Mouse (Mus musculus) gastrocnemius, postnatal 10 days (tissue): ENCODE results near the gene Slc5a10. TPM values are rescaled to one million over a fixed set of nuclear protein-coding genes. Genes with fewer than 3 reads are reported as not detected.

Source experiments
- DNase-seq: peaks from one replicate; pipeline ENCODE4 v3.0.0; 2021; ENCODE audit warnings: mixed read lengths
- long read RNA-seq, 2 experiments: library from polyadenylated mRNA; stranded (forward); transcript quantifications; one replicate each; pipeline ENCODE4 v2.0.0; 2021
- total RNA-seq, 2 experiments: library from RNA; stranded (reverse); gene quantifications; 2 replicates each; pipeline ENCODE4 v1.2.3; 2021

Slc5a10 gene
- total RNA-seq = not detected
- long read RNA-seq, experiment 1 = 0 reads
- long read RNA-seq, experiment 2 = 0 reads

DNA sequence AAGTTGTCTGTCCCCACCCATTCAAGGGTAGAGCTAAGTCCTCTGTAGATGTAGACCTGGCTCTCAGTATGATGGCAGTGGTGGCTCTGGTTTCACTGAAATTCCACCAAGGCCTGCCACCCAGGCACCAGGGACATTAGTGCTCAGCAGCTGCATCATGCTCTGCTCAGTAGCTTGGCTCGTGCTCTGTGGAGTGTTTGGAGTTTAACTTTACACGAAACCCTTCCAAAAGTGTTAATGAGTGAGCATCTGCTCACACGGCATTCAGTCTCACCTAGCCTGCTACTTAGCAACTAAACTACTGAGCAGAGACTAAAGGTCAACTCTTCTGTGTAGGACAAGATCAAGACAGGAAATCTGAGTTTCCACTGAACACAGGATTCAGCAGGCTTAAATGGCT lies at the start of gene Slc5a10:
Slc5a10 (minus strand) TSS at position 191 of the 400 bp plus-strand sequence.
- DNase-seq = no peak

DNA sequence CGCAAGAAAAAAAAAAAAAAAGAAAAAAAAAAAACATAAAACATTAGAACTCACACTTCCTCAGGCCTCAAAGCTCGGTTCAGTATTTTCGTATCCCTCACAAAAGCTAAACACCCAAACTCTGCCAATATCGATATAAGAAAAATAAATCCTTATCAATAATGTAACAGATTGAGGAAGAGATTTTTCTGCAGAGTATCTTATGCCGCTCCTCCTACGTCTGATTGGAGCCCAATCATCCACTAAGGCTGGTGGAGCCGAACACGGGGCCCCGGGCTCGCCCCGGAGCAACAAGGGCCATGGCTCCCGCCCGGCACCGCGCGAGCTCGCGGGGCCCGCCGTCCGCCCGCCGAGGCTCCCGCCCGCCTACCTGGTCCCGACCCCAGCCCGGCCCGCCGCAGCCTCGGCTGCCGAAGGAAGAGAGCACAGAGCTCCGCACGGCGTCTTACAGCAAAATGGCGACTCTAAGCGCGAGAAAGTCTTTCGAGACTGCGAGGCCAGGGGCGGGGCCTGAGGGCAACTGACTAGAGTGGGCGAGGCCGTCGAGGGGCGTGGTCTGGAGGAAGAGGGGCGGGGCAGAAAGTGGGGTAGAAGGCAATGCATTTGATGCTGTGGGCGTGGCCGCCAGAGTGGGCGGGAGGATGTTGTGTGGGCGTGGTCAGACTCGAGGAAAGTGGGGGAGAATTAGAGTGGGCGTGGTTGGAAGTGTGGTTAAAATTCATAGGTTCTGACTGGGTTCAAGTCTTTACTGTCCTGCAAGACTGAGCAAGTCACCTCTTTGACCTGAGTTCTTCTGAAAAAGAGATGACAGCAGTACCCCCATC lies 41.2 kb upstream of the Slc5a10 start, which contains the start of gene Prpsap2:
Prpsap2 (minus strand) TSS at position 505 of the 824 bp plus-strand sequence.
- peak; percentile 99 for DNase-seq

DNA sequence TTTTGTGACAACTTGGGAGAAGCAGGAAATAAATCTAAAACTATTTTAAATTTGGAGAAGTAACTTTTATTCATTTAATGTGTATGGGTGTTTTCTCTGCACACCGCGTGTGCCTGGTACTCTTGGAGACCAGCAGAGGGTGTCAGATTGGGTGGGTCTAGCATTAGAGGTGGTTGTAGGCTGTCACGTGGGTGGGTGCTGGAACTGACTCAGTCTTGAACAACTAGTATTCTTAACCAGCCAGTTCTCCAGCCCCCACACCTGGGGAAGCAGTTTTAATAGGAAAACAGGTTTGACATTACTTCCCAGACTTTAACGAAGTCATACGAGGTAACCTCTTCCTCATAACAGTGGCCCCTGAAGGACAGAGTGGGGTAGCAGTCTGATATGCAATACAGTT lies 39.9 kb upstream of the Slc5a10 start:
- DNase-seq = no peak

DNA sequence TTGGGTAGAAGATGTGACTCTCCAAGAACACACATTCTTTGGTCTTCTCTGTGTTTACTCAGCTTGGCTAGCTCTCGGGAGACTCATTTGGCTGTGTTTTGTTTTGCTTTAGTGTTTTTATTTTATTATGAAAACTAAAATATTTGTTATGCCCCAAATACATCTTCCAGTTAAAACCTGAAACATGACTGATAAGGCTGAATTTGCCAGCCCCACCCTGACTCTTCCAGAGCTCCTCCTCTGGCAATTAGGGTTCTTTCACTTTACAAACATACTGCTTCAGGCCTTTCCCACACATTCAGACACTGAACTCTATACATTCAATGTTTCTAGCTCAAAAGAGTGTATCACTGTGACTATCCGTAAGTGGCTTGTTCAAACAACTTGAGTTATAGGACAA lies 36.5 kb upstream of the Slc5a10 start:
- DNase-seq = no peak

DNA sequence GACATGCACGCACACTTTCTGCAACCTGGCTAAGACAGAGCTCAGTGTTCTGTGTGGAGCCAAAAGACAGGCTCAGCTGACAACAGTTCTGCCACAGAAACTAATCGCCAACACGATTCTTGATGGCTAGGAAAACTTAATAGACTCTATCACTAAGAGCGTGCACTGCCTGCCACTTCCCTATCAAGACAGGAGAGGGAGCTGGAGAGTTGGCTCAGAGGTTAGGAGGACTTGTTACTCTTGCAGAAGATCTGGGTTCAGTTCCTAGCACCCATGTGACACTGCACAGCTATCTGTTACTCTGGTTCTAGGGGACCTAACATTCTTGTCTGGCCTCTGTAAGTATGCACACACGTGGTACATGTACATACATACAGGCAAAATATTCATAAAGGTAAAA lies 31.0 kb upstream of the Slc5a10 start:
- DNase-seq = no peak

DNA sequence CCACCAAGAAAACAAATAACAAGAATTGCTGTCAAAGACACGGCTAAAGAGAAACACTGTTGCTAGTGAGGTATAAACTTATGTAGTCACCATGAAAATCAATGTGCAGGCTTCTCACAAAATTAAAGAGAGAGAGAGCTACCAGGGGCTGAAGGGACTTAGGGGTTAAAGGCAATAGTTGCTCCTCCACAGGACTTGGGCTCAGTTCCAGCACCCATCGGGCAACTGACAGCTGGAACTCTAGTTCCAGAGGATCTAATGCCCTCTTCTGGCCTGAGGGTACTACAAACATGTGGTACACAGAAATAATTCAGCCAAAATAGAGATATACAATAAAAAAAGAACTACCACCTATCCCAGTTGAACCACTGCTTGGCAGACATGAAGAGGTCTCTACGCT lies 26.5 kb upstream of the Slc5a10 start:
- no peak for DNase-seq

DNA sequence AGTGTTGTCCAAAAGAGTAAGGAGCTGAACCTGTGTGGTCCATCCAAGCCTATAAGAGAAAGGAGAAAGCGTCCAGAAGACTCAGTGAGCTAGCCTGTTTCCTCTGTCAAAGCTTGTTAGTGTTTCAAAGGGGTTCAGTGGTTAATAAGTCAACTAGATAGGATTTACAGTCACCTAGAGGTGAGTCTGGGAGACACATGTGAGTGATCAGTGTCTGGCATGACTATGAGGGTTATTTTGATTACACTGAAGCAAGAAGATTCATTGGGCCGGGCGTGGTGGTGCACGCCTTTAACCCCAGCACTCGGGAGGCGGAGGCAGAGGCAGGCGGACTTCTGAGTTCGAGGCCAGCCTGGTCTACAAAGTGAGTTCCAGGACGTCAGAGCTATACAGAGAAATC lies 25.2 kb upstream of the Slc5a10 start:
- DNase-seq = no peak

DNA sequence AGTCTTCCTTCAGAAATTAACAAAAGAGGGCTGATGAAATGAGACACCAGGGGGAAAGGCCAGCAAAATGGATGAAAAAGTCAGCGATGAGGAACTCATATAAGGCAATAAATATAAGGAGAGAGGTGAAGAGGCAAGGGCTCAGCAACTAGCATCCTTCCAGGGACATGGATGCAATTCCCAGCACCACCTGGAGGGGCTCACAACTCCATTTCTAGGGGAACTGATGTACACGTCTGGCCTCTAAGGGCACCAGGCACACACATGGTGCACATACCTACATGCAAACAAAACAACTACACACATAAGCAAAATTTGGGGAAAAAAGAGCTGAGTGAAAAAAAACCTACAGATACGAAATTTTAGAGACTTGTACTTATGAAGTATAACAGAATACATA lies 23.8 kb upstream of the Slc5a10 start:
- DNase-seq = no peak

DNA sequence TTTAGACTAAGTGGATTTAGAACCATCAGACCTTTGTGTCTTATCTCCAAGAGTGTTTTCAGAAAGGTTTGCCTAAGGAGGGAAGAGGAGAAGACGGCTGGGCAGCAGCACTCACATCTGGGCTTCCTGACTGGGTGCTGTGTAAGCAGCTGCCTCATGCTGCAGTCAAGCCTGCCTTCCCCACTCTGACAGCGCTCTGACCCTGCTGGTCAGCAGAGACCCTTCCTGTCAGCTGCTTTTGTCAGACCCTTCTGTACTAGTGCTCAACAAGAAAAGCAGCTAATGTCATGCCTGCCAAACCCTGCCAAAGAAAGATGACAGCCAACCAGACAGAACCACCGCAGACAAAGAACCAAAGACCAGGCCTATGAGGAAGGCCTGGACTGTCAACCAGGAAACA lies 23.1 kb upstream of the Slc5a10 start:
- no peak for DNase-seq

DNA sequence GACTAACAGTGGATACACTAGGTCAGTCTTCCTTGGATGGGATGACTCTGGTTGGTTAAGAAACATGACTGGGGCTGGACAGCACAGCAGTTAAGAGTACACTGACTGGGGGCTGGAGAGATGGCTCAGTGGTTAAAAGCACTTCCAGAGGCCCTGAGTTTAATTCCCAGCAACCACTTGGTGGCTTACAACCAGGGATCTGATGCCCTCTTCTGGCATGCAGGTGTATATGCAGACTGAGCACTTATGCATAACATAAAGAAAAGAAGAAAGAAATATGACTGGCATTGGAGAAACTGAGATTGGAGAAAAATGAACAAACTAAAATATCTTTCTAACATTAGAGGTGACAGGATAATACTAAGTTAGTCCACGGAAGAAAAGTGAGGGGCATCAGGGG lies 19.9 kb upstream of the Slc5a10 start:
- DNase-seq = no peak

DNA sequence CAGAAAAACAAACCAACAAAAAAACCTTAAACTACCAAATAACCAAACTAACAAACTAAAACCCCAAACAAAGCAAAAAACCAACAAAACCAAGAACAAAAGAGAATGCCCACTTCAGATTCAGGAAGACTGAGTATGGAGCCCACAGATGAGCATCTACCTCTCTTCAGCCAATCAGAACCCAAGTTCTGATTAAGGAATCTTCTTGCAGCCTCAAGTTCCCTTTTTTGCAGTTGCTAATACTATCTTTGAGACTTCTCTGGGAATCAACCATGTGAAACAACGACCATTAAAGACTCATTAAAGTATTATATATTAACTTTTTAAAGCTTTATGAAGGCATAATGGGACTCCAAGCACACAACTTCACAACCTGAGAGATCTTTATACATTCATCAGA lies 16.7 kb upstream of the Slc5a10 start:
- no peak for DNase-seq

DNA sequence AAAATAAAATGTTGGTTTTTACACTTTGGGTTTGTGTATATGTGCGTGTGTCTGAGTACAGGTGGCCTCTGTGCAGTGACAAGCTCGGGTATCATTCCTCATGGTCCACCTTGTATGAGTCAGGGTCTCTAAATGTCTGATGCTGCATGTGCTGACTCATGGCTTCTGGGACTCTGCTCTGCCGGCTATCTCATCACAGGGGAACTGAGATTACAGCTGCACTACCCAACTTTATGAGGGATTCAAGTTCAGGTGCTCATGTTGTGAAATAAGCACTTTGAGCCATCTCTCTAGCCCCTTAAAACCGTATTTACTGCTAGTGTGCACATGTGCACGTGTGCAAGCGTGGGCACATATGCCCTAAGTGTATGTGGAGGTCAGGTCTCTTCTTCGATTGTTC lies 12.0 kb upstream of the Slc5a10 start:
- DNase-seq = no peak

DNA sequence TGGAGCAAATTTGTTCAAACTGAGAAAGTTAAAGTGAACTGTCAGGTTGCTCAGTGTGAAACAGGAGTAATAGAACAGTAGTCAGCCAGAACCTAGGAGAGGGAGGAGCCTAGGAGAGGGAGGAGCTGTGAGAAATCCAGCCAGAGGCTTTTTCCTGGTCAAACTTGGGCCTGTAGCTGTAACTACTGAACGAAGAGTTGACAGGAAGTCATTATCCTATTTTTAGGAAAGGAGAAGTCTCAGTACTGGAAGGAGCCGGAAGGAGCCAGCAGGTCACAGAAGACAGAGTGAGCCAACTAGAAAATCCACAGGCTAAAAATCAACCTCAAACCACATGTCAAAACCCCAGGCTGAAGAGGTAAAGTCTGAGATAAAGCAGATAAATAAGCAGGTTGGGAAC lies 7.4 kb upstream of the Slc5a10 start:
- DNase-seq = no peak

DNA sequence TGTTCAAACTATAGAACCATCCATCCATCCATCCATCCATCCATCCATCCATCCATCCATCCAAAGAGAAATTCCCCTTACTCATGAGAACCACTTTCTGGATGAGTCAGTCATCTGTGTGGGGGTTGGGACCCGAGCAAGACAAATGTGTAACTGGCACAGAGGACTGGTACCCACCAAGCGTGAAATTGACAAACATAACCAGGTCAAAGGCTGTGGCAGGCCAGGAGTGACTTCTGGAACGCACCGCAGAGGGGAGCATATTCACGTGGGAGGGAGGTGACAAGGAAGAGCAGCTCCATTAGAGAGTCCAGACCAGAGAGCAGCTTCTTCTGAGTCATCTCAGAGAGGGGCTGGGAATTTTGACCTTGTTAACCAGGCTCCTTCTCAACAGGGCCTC lies 1.5 kb upstream of the Slc5a10 start:
- no peak for DNase-seq

DNA sequence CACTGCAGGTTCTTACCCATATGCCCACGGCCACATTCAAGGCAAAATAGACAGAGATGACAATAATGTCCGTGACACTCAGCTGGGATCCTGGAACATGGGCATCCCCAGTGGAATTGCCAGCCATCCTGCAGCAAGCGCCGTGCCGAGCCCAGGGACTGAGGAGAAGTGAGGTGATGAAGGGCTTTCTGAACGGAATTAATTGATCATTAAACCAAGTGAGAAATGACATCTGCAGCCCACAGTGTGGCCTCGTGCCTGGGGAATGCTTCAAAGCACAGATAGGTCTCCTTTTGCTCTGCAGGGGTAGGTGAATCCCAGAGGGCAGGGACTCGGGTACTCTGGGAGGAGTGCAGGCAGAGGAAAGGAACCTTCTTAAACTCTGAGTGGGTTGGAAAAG lies 800 bp downstream of the Slc5a10 start:
- DNase-seq = no peak

DNA sequence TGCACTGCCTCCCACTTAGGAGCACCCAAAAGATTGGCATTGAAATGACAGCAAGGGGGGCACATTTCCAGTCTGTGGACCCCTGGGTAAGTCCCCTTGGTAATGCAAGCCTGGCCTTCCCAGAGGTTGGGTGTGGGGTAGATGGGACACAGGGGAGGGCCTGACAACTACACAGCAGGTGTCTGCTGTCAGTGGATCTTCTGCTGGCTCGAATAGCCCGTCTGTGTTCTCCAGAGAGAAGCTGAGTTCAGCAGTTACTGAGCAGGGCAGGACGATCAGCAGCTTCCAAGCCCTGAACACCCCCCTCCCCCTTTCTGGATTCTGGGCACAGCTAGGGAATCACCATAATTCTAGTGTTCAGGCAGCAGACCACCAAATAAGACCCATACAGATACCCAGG lies 1.2 kb downstream of the Slc5a10 start:
- DNase-seq = no peak

DNA sequence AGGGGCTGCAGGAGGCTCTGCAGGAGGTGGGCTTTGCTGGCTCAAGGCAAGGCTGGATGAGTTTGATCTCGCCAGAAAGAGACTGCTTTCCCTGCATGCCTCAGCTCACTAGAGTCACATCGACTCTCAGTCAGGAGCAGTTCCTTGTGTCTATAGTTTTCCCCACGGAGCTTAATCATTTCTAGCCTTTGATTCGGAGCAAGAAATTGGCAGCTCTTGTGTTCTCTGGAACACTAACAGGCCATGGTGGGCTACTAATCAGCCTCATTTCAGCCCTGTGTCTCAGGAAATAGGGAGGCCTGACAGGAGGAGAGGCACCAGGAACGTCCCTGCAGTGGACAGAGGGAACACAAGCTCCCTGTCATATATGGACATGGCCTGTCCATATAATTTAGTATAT lies 2.6 kb downstream of the Slc5a10 start:
- DNase-seq = no peak

DNA sequence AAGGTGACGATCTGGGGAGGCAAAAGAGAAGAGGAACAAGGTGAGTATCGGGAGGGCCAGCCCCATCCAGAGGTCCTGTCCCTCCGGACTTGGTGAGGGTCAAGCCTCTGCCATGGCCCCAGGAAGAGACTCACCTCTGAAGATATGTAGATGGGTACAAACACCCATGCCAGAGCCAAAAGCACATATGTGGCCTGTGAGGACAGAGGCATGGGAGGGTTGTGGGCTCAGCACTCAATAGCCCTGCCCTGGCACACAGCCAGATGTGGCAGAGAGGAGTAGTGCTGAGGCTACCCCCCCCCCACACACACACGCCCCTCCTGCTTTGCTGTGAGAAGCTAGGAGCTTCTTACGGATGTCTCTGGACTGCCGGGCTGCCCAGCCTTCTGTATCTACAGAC lies 5.5 kb downstream of the Slc5a10 start:
- no peak for DNase-seq

DNA sequence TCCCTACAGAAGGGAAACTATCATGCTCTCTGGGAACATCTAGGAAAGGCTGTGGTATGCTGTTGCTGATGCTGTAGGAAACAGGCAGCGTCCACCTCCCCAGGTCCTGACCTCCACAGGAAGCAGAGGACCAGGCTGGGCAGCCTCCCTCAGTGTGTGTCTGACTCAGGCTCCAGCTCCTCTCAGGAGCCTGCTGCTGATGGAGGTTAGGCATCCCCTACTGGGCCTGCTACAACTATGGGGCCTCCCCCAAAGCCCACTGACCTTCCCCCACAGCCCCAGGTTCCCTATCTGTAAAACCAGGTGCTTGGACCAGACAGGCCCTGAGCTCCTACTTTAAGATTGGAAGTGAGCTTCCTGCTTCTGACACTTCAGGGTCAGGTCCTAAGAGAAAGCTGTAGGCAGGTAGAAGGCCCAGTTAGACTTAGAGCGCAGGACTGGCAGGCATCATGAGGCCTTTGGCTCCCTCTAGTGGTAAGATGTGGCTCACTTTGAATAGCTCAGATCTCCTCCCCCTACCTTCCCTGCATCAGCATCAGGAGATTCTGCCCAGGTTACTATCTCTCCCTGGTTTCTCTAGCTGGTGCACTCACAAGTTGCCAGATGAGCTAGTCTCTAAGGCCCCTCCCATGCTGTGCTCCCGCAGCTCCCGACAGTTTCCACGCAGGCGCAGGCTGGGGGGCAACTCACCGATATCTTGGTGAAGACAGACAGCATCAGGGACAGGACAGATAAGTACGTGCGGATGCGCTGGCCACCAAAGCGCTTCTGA lies 6.1 kb downstream of the Slc5a10 start:
- DNase-seq = peak; percentile 63

DNA sequence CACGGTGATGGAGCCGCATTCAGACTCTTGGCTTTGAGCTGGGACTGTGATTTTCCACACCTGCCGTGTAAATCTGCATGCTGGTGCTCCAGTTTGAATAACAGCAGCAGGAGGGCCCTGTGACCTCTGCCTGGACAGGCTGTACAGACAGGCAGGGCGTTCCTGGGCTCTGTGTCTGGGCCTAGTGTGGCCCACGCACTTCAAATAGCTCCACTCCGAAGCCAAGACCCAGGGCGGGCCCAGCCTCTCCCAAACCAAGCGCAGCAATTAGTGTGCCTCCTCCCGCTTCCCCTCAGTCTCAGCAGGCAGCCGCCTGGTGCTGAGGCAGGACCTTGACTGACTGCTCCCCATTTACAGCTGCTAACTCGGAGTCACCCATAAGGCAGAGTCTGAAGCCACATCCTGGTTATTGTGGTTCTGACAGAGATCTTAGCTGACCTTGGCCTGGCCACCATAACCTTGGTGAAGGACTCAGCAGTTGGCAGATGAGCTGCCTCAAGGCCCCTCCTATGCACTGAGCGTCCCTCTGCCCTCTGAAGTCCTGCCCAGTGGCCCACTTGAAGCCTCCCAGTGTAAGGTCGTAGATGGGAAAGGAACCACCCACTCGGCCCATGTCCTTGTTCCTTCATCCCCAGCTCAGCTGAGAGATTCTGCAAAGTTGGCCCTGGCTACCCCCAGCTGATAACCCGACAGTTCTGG lies 7.3 kb downstream of the Slc5a10 start:
- no peak for DNase-seq

DNA sequence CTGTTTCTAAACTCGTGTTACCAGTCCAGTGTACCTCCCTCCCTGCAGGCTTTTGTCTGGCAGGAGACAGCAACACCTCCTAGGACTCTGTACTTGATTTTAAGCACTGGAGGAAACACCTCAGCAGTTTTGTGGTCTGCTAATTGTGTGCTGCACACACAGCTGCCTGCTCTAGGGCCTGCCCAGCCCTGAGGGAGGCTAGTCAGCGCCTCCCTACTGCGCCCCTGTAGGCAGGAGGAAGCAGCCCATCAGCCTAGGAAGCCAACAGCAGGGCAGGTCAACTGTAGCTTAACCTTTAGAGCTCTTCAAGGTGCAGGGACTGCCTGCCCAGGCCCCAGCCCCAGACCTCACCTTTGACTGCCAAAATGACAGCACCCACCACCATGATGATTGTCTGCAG lies 11.7 kb downstream of the Slc5a10 start:
- no peak for DNase-seq

DNA sequence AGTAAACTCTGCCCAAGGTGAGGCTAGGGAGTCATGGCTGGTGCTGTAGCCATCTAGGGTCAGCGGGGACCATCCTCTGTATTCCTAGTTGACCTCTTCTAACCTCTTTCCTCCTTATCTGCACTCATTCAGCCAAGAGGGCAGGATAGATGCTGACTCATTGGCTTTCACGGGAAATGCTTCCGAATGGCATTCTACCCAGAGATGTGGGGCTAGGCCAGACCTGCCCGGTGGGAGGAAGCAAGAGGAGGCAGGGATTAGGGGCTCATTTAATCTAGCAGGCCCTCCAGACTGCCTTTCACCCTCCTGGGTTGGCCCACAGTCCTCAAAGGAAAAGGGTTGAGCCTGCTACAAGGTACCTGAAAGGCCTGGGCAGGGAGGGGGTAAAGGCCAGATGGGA lies 14.4 kb downstream of the Slc5a10 start:
- DNase-seq = no peak

DNA sequence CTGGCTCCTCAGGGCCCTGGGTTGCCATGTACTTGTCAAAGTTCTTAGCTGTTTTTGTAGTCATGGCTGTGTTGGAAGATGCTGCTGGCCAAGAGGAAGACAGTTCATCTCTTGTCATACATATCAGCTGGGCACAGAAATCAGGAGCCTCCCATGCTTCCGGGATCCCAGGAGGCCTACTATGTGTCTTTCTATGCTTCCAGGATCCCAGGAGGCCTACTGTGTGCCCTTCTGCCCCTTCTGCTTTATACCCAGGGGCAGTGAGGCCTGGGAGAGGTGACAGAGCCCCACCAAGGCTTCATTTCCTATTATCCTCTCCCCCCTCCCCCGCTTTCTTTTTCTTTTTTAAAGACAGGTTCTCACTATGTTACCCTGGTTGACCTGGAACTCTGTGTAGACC lies 15.0 kb downstream of the Slc5a10 start:
- no peak for DNase-seq
